Mouse (Mus musculus) adrenal gland, postnatal 25 days (tissue): ENCODE results near the gene Ell. TPM values are rescaled to one million over a fixed set of nuclear protein-coding genes. Genes with fewer than 3 reads are reported as not detected.

ENCODE experiments used
- DNase-seq: peaks from one replicate; pipeline ENCODE4 v3.0.0; 2021; ENCODE audit warnings: mixed read lengths
- total RNA-seq: library from RNA; stranded (reverse); gene quantifications from 2 replicates; pipeline ENCODE4 v1.2.3, GENCODE M21; 2021

The Ell gene
- total RNA-seq, 1 experiment from 2014 or later, result 29.8 TPM

DNA sequence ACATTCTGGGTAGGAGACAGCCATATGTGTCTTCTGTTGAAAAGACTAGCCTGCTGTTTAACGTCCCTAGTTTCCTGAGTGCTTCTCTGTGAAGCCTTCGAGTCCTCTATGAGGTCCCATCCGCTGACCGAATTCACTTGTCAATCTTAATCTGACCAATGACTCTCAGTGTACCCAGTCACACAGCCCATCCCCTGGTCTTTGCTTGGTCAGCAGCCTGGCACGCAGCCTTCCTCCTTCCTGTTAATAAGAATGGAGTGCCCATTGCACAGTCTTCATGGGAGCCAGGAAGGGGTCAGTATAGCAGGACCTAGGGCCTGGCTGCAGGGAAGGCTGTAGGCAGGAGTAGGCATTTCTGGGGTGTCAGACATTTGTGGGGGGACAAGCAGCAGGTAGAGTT is 75.2 kb downstream of the Ell start:
- DNase-seq, result no peak

DNA sequence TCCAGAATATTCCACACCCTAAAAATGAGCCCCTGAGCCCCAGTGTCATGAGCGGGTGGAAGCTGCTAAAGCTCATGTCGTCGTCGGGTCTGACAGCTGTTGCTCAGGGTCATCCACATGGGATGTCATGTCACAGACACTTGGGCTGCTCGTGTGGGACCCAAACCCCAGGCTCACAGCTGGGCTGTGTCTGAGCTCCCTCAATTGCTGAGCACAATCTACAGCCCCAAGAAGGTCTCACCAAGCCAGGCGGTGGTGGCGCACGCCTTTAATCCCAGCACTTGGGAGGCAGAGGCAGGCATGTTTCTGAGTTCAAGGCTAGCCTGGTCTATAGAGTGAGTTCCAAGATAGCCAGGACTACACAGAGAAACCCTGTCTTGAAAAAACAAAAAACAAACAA is 76.0 kb downstream of the Ell start:
- no peak for DNase-seq

- DNase-seq, result no peak
Observed at GRCm38 (mm10) chr8:70615894-70616293, 76.6 kb downstream of the Ell start, which contains the start of gene Lrrc25. TSS of gene Lrrc25 (plus strand) at chr8:70616155.

- DNase-seq, result no peak
Observed at GRCm38 (mm10) chr8:70616645-70617044, 77.4 kb downstream of the Ell start.

DNA sequence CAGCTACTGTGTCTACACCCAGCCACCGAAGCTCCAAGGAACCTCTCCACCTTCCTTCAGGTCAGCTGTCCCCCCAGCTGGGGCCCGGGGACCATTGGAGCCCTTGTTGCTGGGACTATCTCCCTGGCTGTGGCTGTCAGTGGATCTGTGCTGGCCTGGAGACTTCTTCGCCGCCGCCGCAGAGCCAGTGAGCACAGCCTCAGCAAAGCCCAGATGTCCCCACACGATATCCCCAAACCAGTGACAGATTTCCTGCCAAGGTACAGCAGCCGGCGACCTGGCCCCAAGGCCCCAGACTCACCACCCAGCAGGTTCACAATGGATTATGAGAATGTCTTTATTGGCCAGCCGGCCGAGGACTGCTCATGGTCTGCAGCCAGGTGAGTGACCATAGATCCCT is 78.7 kb downstream of the Ell start:
- no peak for DNase-seq

DNA sequence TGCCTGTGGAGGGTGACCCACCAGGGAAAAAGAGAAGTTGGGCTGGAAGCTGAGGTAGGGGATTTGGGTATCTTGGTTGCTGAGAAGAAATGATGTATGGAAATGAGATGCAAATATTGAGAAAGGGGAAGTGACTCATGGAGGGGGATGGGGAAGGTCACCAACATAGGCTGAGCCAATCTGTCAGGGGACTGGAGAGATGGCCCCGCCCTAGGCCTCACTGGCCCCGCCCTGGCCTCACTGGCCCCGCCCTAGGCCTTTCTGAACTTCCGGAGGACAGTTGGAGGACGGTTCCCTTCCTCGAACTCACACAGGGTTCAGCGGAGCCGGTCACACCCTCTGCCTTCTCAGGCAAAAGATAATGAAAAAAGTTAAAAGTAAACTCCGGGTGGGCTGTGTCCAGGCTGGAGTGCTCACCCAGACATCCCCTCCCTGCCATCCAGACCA is 79.7 kb downstream of the Ell start:
- no peak for DNase-seq

DNA sequence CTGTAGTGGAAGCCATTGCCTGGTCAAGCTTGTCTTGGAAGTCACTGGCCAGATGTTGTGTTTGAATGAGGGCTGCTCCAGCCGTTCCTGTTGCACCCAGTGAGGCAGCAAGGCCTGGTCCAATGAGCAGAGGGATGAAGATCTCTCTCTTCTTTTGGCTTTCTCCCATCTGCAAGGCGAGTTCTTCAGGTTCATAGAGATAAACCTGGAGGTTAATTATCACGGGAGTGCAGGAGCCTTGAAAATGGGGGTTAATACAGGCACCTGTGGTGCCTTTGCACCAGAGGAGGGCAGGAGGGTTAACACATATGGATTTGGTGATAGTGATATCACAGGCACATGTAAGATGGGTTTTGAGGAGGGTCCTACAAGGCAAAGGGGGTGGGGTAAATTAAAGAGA is 83.0 kb downstream of the Ell start:
- DNase-seq, result no peak

DNA sequence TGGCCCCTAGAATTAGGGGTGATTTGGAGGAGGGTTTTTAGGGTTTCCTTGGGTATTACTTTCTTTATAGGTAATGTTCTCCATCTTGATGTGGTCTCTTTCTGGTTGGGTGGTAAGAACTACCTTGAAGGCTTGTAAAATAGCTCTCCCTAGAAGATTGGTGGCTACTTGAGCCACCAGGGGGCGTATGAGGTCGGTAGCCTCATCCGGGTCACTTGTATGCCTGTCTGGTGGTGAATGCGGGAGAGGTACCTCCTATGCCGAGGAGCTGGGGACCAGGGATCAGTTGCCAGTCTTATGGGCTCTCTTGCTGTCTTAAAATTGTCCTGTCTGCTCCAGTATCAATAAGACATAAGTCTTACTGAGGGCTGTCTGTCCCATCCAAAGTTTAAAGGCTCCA is 85.8 kb downstream of the Ell start:
- DNase-seq, result peak; percentile 50

- DNase-seq, result no peak
Observed at GRCm38 (mm10) chr8:70627041-70627440, 87.8 kb downstream of the Ell start.

DNA sequence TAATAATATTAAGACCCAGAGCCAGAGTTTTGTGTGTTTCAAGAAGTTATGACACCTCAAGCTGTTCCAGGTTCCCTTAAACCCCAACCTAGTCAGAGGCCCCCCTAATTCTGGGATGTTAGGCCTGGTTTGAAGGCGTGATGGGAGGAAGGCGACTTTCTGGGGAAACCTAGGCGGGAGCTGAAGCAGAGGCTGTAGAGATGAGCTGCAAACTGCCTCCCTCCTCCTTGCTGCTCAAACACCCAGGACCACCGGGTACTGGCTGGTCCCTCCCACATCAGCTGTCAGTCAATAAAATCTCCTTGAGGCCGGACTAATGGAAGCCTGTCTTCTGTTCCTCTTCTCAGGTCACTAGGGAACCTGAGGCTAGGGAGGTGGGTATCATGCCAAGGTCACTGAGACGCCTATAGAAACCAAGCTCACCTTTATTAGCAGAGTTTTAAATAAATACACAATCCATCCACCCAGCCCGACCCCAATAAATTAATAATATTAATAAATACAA is 89.8 kb downstream of the Ell start:
- DNase-seq, result no peak

DNA sequence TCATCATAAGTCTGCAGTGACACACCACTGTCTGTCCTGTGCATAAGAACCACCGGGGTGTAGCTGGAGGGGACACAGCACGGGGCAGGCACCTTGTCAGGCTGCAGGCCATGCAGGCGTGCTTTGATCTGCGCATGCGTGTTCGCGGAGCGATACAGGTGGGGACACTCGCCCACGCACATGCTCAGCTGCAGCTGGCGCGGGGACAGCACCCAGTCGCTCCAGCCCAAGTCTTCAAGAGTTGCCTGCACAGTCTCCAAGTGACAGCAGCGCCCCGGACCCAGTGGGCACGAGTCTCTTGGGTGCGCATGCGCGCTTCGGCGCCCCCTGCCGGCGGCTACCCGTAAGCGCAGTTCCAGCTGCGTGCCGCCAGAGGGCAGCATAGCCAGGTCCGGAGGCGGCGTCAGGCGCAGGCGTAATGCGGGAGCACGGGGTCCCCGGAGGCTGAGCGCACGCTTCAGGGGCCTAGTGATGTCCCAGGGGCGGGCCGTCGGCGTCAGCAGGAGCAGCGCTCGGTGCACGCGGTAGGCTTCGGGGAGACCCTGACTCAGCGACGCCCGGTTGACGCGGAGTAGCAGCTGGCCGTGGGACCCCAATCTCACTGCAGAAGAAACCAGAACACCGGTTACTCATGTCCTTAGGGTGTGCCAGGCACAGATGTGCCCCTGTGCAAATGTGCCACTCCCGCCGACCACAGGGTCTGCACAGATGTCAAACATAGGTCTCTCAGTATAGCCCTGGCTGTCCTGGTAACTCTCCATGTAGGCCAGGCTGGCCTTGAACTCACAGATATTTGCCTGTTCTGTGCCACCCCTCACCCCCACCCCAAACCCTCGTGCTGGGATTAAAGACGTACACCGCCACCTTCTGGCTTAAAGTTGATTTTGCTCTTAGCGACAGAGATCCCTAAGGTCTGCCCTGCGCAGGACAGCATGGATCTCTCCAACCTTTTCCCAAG is 90.6 kb downstream of the Ell start:
- DNase-seq, result peak; percentile 86

DNA sequence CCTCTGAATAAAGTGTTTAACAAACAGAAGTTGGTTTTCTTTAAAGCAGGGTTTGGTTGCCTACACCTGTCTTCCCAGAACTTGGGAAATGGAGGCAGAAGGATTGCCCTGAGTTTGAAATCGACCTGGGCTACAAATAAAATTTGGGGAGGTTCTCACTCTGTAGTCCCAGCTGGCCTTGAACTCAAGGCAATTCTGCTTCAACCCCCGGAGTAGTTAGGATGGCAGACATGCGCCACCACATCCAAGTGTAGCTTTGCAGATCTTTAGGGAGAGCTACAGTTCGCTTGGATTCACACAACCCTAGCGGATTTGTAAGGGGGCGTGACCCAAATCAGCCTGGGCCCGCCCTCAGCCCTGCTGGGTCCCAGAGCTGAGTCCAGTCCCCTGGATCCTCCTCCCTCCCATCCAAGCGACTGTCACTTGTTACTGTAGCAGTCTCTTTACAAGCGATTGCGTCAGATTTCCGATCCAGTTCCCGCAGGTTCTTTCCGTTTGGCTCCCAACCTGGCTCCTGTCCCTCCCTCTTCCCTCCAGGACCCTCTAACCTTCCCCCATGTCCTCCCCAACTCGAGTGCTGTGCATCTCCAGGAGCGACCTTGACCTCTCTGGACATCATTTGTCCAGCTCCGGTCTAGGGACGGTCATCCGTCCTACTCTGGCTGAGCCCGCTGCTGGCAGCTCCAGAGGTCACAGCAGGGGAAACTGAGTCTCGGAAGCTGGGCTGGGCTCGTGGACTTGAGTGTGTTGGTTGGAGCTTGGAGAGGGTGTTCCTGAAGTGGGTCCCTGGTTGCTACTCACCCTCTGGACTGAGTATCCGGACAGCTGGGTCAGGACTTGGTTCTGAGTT is 91.5 kb downstream of the Ell start:
- DNase-seq, result peak; percentile 75

- DNase-seq, result peak; percentile 41
Observed at GRCm38 (mm10) chr8:70631436-70631835, 92.2 kb downstream of the Ell start.

DNA sequence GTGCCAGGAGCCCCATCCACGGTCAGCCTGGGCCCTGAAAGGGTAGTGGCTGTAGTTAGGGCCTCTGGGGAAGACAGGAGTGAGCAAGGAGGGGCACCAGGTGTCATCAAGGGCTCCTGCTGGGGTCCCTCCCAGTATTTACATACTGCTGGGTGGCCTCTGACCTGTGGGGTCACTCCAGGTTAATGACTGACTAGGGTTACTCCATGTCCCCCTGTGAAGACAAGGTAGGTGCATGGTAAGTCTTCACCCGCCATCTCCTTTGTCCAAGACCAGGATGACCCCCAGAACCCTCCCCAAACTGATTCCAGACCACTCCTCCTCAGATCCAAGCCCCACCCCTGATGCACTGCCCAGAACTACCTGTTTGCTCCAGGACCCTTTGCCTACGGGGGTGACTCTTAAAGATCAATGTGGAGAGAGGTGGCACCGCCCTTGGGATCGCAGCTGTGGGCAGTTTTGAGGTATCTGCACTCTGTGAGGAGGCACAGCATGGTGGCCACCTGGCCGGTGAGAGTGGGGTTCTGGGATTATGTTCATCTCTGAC is 93.2 kb downstream of the Ell start, which contains the start of gene Gdf15:
Gdf15 (minus strand) TSS at position 111 of the 547 bp plus-strand sequence.
- DNase-seq, result no peak

GRCm38 (mm10) chr8:70634066-70634465 is 94.8 kb downstream of the Ell start:
- peak; percentile 72 for DNase-seq

DNA sequence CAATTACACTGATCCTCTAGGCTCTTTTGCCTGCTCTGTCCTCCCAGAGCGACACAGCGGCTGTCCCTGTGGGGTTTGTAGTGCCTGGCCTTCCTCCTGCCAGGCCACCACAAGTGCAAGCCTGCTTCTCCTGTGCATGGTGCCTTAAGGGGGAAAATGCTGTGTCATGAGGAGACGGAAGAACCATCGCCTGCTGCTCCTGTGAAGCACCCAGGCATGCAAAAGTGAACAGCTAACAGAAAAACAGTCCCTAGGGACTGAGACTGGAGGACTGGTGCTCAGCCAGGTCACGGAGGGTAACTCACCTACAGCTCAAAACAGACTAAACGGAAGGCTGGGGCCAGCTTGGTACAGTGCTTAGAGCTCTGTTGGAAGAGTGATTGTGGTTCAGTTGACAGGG is 96.3 kb downstream of the Ell start:
- no peak for DNase-seq

DNA sequence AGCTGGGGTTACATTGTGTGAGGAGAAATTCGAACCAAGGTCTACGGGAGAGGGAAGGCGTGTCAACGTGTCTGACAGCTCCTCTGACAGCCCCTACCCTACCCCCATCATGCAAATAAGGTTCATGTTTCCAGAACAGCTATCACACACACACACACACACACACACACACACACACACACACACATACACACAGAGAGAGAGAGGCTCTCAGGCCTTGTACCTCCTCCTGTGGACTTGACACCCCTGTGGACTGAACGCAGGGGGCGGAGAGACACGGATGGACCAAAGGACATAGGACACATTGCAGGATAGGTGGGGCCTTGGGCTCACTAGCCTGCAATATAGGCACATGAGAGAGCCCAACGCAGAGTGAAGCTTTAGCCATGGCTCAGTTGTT is 97.6 kb downstream of the Ell start:
- DNase-seq, result no peak

- DNase-seq, result no peak
Observed at GRCm38 (mm10) chr8:70638752-70639151, 99.5 kb downstream of the Ell start.
